Mouse (Mus musculus): ENCODE results near the gene Calcr. TPM values are rescaled to one million over a fixed set of nuclear protein-coding genes. Genes with fewer than 3 reads are reported as not detected.
A peak's percentile ranks its signal among the peaks of the same experiment; 100 is the strongest.
"Not testable (repeated sequence)": the region's sequence is repeated elsewhere in the genome, so short reads cannot be mapped to it uniquely, and the experiment has no call there.

Gene Calcr
- polyA plus RNA-seq, 1 experiment from 2014 or later = 0.19 TPM

GRCm38 (mm10) chr6:3677806-3678205 is 86.7 kb downstream of the Calcr start:
- Histone ChIP-seq H3K27me3 (no peaks in the 10 kb centered on the region), H3K9me3 (no peaks in the 10 kb centered on the region), H3K27ac (no peak overlapping the region), H3K9ac (replicated peaks) (no peak overlapping the region), H3K4me2 (no peak overlapping the region), H3K4me1 (replicated peaks) (no peaks in the 10 kb centered on the region), H3K4me3 (replicated peaks) (no peak overlapping the region), H3K36me3 (no peaks in the 10 kb centered on the region)
- 78% methylated on average over 2 of the region's 2 CpGs for WGBS
- ATAC-seq (ENCODE audit: insufficient number of reproducible peaks, insufficient read depth, low FRiP score, low TSS enrichment, low read depth) = no peak

GRCm38 (mm10) chr6:3671941-3672340 is 92.6 kb downstream of the Calcr start:
- H3K9me3 ChIP-seq; H3K9ac ChIP-seq (replicated peaks); H3K4me3 ChIP-seq (replicated peaks); H3K4me2 ChIP-seq; H3K36me3 ChIP-seq; H3K27ac ChIP-seq; ATAC-seq (ENCODE audit: insufficient number of reproducible peaks, insufficient read depth, low FRiP score, low TSS enrichment, low read depth); H3K27me3 ChIP-seq; H3K4me1 ChIP-seq (replicated peaks): not testable (repeated sequence)
- WGBS = 86% methylated on average over 4 of the region's 4 CpGs

GRCm38 (mm10) chr6:3664147-3664716 is 100.3 kb downstream of the Calcr start:
- H3K36me3 ChIP-seq = no peaks in the 10 kb centered on the region
- no peaks in the 10 kb centered on the region for H3K4me1 ChIP-seq (replicated peaks)
- ATAC-seq (ENCODE audit: insufficient number of reproducible peaks, insufficient read depth, low FRiP score, low TSS enrichment, low read depth) = no peak
- no peak overlapping the region for H3K4me3 ChIP-seq (replicated peaks)
- no peaks in the 10 kb centered on the region for H3K27me3 ChIP-seq
- no peak overlapping the region for H3K4me2 ChIP-seq
- H3K9me3 ChIP-seq = no peaks in the 10 kb centered on the region
- H3K27ac ChIP-seq = no peak overlapping the region
- WGBS = 69% methylated on average over 10 of the region's 10 CpGs
- no peak overlapping the region for H3K9ac ChIP-seq (replicated peaks)

GRCm38 (mm10) chr6:3658405-3658804 is 106.1 kb downstream of the Calcr start:
- H3K4me2 ChIP-seq = no peak overlapping the region
- no peak overlapping the region for H3K9ac ChIP-seq (replicated peaks)
- 91% methylated on average over 4 of the region's 4 CpGs for WGBS
- no peaks in the 10 kb centered on the region for H3K27me3 ChIP-seq
- no peaks in the 10 kb centered on the region for H3K36me3 ChIP-seq
- H3K4me1 ChIP-seq (replicated peaks) = no peaks in the 10 kb centered on the region
- no peak overlapping the region for H3K4me3 ChIP-seq (replicated peaks)
- no peak overlapping the region for H3K27ac ChIP-seq
- no peaks in the 10 kb centered on the region for H3K9me3 ChIP-seq
- no peak for ATAC-seq (ENCODE audit: insufficient number of reproducible peaks, insufficient read depth, low FRiP score, low TSS enrichment, low read depth)

MicroRNAs within 50 kb of the gene (microRNA counts, 519-probe panel; counts per million panel counts)
- 2,411 counts per million, percentile 9 among the panel's probes with 10 or more counts for microRNA mmu-miR-489
- not detected for microRNA mmu-miR-653

Small RNA genes within 50 kb of the gene (microRNA-seq; reads per million reads assigned to microRNA genes)
- gene Mir489 (not detected), gene Mir653 (1.6 reads per million)

Other genes with a start within 250 kb of the Calcr start
- 0.86 and 0.97 TPM in 2 replicates for gene Tfpi2, start 224.2 kb upstream of the Calcr start, polyA plus RNA-seq (2016; fragmentation: Nextera tagmentation; extraction: Ambion mirVana)
- not detected in 2 replicates for gene Gngt1, start 229.1 kb upstream of the Calcr start, polyA plus RNA-seq (2016; fragmentation: Nextera tagmentation; extraction: Ambion mirVana)
- 61.9 and 64.6 TPM in 2 replicates for gene Gng11, start 239.2 kb upstream of the Calcr start, polyA plus RNA-seq (2016; fragmentation: Nextera tagmentation; extraction: Ambion mirVana)

Data from limb, embryonic 12.5 days (tissue).